Mouse (Mus musculus): Measurements from ENCODE around the gene Pcyt1a.

GRCm38 (mm10) chr16:32436657-32437056 is 5.9 kb downstream of the Pcyt1a start:
- TF ChIP-seq FLI1 (IDR thresholded peaks at IDR 0.05; ENCODE audit: low read length) (no peak), GATA1 (IDR thresholded peaks at IDR 0.05; ENCODE audit: borderline replicate concordance, low read length) (no peak)
